Mouse (Mus musculus): Measurements from ENCODE around the gene Plbd1. TPM values are rescaled to one million over a fixed set of nuclear protein-coding genes. Genes with fewer than 3 reads are reported as not detected.

Plbd1 gene
- polyA plus RNA-seq, 1 experiment from 2014 or later: 2.9 TPM

DNA sequence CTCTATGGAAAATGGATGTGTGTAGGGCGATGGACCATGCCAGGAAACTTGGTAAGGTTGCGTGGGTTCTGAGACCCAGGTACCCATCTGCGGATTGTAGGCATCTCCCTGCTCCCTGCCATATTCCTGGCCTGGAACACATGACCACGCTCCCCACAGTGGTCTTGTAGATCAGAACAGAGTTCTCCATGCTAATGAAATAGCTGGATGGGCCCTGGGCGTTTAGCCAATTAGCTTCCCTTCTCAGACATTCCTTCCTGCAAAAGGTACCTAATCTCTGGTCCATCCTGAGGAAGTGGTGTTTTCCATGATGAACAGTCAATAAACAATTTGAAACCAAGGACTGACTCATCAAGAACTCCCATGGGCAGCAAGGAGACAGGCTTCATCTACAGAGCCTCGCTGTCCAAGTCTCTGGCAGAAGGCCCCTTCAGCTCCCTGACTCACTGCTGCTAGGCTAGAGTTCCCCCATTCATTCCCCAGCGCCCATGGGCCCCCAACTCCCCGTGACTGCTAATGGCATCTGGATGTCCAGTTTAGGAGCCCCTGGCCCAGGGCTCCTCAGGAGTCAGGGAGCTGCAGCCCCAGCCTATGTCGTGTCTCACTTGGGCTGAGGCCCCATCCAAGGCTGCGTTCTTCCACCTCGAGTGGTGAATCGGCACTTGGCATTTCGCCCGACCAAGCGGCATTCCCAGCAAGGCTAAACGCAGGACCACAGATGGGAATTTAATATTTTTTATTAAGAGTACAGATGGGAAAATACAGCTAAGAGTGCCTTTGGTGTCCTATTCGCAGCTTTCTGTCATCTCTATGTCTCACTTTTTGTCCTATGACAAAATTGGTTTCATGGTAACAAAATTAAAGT lies 50.1 kb downstream of the Plbd1 start:
- Histone ChIP-seq H3K9me3 (ENCODE audit: low read depth, low read length) (peaks cover 3% of the 10 kb centered on the region; the same call in 1 of the 2 replicates), H3K4me2 (no peak overlapping the region), H3K36me3 (ENCODE audit: insufficient read depth) (peaks cover 43% of the 10 kb centered on the region), H3K27me3 (ENCODE audit: insufficient read depth, low read length) (no peaks in the 10 kb centered on the region), H3K9ac (no peak overlapping the region), H3K27ac (ENCODE audit: low read depth) (no peak overlapping the region), H3K4me1 (ENCODE audit: insufficient read depth) (no peaks in the 10 kb centered on the region), H3K4me3 (ENCODE audit: low read depth, low read length) (no peak overlapping the region)
- ATAC-seq (ENCODE audit: insufficient read depth) (no peak), DNase-seq (no peak)
- 91% methylated on average over 17 of the region's 17 CpGs for whole genome bisulfite sequencing
- TF ChIP-seq CTCF (IDR thresholded peaks at IDR 0.05; ENCODE audit: low read depth): no peak

DNA sequence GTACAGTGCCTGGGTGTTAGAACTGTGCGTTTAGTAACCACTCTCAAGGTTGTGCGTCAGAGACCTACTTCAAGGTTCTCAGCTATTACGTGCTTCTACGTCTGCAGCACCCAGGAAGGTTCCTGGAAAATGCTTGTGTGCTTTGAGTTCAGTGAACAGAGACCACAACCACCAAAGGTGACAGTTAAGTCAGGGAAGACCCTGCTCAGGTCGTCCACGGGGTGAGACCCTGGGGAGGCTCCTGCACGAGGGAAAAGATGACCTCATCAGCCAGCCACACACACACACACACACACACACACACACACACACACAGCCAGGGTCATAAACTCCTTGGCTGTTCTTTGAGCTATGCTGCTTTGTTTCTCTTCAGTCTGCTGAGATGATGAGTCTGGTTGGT lies 59.1 kb downstream of the Plbd1 start:
- Histone ChIP-seq H3K9me3 (ENCODE audit: low read depth, low read length) (no peaks in the 10 kb centered on the region), H3K27ac (ENCODE audit: low read depth) (no peak overlapping the region), H3K9ac (no peak overlapping the region), H3K4me3 (ENCODE audit: low read depth, low read length) (no peak overlapping the region), H3K36me3 (ENCODE audit: insufficient read depth) (peaks cover 85% of the 10 kb centered on the region), H3K27me3 (ENCODE audit: insufficient read depth, low read length) (no peaks in the 10 kb centered on the region), H3K4me1 (ENCODE audit: insufficient read depth) (no peaks in the 10 kb centered on the region), H3K4me2 (no peak overlapping the region)
- TF ChIP-seq CTCF (IDR thresholded peaks at IDR 0.05; ENCODE audit: low read depth): no peak
- DNase-seq: no peak
- WGBS: 81% methylated on average over 7 of the region's 7 CpGs
- ATAC-seq (ENCODE audit: insufficient read depth): no peak

DNA sequence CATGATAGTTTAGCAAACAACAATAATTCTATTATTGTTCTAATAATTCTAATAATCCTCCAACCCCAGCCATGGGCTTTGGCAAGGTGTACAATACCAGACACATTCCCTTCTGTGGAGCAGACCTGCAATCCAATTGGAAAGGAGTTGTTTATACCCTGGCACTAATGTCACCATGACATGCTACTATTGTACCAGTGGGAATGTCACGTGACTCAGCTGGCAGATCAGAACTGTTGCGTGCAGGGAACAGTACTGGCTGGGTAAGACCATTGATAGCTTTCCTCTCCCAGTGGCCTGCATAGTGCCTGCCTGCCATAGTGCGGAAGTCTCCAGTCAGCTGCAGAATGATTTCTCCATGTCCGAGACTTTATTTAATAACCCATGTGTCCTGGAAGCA lies 67.2 kb downstream of the Plbd1 start:
- WGBS: 90% methylated on average over 4 of the region's 4 CpGs
- peaks cover 81% of the 10 kb centered on the region for H3K36me3 ChIP-seq (ENCODE audit: insufficient read depth)

DNA sequence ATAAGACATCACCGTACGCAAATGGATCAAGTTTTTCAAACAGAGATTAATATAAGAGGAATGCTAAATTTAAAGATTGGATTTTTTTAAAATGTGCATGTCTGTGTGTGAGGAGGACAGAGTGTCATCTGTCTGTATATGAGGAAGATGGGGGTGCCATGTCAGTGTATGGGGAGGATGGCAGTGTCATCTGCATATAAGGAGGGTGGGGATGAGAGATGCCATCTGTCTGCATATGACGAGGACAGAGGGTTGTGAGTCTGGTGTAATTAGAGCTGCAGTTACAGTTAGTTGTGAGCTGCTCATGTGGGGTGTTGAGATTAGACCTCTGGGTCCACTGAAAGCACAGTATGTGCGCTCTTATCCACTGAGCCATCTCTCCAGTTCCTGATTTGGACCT lies 71.0 kb downstream of the Plbd1 start:
- Histone ChIP-seq H3K4me2 (no peak overlapping the region), H3K9me3 (ENCODE audit: low read depth, low read length) (no peaks in the 10 kb centered on the region), H3K27me3 (ENCODE audit: insufficient read depth, low read length) (no peaks in the 10 kb centered on the region), H3K4me1 (ENCODE audit: insufficient read depth) (no peaks in the 10 kb centered on the region), H3K36me3 (ENCODE audit: insufficient read depth) (peaks cover 80% of the 10 kb centered on the region), H3K4me3 (ENCODE audit: low read depth, low read length) (no peak overlapping the region), H3K9ac (no peak overlapping the region), H3K27ac (ENCODE audit: low read depth) (no peak overlapping the region)
- WGBS: 76% methylated on average over 4 of the region's 4 CpGs
- DNase-seq (no peak), ATAC-seq (ENCODE audit: insufficient read depth) (no peak; the same call in 1 of the 2 replicates)
- TF ChIP-seq CTCF (IDR thresholded peaks at IDR 0.05; ENCODE audit: low read depth): no peak

More for the DNA sequence above, 67.2 kb downstream of the Plbd1 start:
- TF ChIP-seq CTCF (IDR thresholded peaks at IDR 0.05; ENCODE audit: low read depth): no peak
- no peak overlapping the region for H3K4me2 ChIP-seq
- no peak for ATAC-seq (ENCODE audit: insufficient read depth)
- no peaks in the 10 kb centered on the region for H3K27me3 ChIP-seq (ENCODE audit: insufficient read depth, low read length)
- H3K9ac ChIP-seq: no peak overlapping the region
- H3K9me3 ChIP-seq (ENCODE audit: low read depth, low read length): no peaks in the 10 kb centered on the region
- DNase-seq: no peak
- no peak overlapping the region for H3K4me3 ChIP-seq (ENCODE audit: low read depth, low read length)
- no peaks in the 10 kb centered on the region for H3K4me1 ChIP-seq (ENCODE audit: insufficient read depth)
- H3K27ac ChIP-seq (ENCODE audit: low read depth): no peak overlapping the region

DNA sequence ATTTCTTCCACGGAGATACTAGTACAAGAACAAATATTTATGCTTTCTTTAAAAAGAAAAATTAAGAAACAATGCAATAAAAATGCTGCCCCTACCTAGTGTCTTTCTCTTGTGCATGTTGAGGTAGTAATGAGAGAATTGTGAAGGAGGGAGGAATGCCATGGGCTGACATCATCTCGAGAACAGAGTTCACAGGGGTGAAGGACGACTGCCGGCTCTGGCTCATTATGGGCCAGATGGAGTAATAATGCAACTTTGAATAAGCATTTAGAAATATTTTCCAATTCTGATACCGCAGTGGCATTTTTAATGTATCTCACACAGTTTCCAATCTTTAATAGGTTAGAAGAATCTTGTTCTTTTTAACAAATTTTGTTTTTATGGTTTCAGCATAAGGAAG lies 95.7 kb downstream of the Plbd1 start:
- H3K27me3 ChIP-seq (ENCODE audit: insufficient read depth, low read length): no peaks in the 10 kb centered on the region
- H3K9me3 ChIP-seq (ENCODE audit: low read depth, low read length): peaks cover 10% of the 10 kb centered on the region
- H3K4me2 ChIP-seq: no peak overlapping the region
- H3K27ac ChIP-seq (ENCODE audit: low read depth): no peak overlapping the region
- TF ChIP-seq CTCF (IDR thresholded peaks at IDR 0.05; ENCODE audit: low read depth): no peak
- ATAC-seq (ENCODE audit: insufficient read depth) (no peak), DNase-seq (no peak)
- no peak overlapping the region for H3K4me3 ChIP-seq (ENCODE audit: low read depth, low read length)
- peaks cover 84% of the 10 kb centered on the region for H3K36me3 ChIP-seq (ENCODE audit: insufficient read depth)
- 82% methylated on average over 5 of the region's 5 CpGs for WGBS
- H3K4me1 ChIP-seq (ENCODE audit: insufficient read depth): no peaks in the 10 kb centered on the region
- no peak overlapping the region for H3K9ac ChIP-seq

Other genes starting within 250 kb of the Plbd1 start
- gene E330021D16Rik, start 246.4 kb downstream of the Plbd1 start, polyA plus RNA-seq (2014; fragmentation: Nextera tagmentation; extraction: Ambion mirVana): not detected in 2 replicates
- gene Atf7ip, start 155.8 kb downstream of the Plbd1 start, polyA plus RNA-seq (2014; fragmentation: Nextera tagmentation; extraction: Ambion mirVana): 48.3 and 56.1 TPM in 2 replicates
- gene Gucy2c, start 119.8 kb upstream of the Plbd1 start, polyA plus RNA-seq (2014; fragmentation: Nextera tagmentation; extraction: Ambion mirVana): 0.08 and 0.14 TPM in 2 replicates
- gene Hist4h4, start 142.5 kb upstream of the Plbd1 start, polyA plus RNA-seq (2014; fragmentation: Nextera tagmentation; extraction: Ambion mirVana): 1.7 and 2.1 TPM in 2 replicates
- 106 and 108 TPM in 2 replicates for gene H2afj, start 146.3 kb upstream of the Plbd1 start, polyA plus RNA-seq (2014; fragmentation: Nextera tagmentation; extraction: Ambion mirVana)
- 1.5 and 1.9 TPM in 2 replicates for gene BC049715, start 165.7 kb upstream of the Plbd1 start, polyA plus RNA-seq (2014; fragmentation: Nextera tagmentation; extraction: Ambion mirVana)
- gene Wbp11, start 166.3 kb upstream of the Plbd1 start, polyA plus RNA-seq (2014; fragmentation: Nextera tagmentation; extraction: Ambion mirVana): 130 and 134 TPM in 2 replicates
- 1.6 and 2.9 TPM in 2 replicates for gene Smco3, start 173.5 kb upstream of the Plbd1 start, polyA plus RNA-seq (2014; fragmentation: Nextera tagmentation; extraction: Ambion mirVana)
- 3.3 and 3.6 TPM in 2 replicates for gene Art4, start 195.8 kb upstream of the Plbd1 start, polyA plus RNA-seq (2014; fragmentation: Nextera tagmentation; extraction: Ambion mirVana)
- gene Mgp, start 213.9 kb upstream of the Plbd1 start, polyA plus RNA-seq (2014; fragmentation: Nextera tagmentation; extraction: Ambion mirVana): 768 and 894 TPM in 2 replicates